Mouse (Mus musculus) MEL (cell line): ENCODE measurements around the gene Pbx2. TPM values are rescaled to one million over a fixed set of nuclear protein-coding genes. Genes with fewer than 3 reads are reported as not detected.

ENCODE experiments used
- DNase-seq: peaks from one replicate; pipeline ENCODE4 v3.0.0; 2011; ENCODE audit warnings: low read depth, low spot score
- H3K27ac ChIP-seq: 2 replicates; pipeline ENCODE4 v1.5.1; 2012; ENCODE audit warnings: low read depth, mild to moderate bottlenecking, control low read depth, low read length, moderate library complexity; ENCODE audit not compliant: control insufficient read depth
- H3K27me3 ChIP-seq, 2 experiments: fragments of 150-350 bp in 1 of 2; sonication (generic) in 1 of 2; 2 replicates each; pipeline ENCODE4 v1.6.1; 2012; ENCODE audit warnings: low read length in 2 of 2, mild to moderate bottlenecking in 2 of 2, improper control_type of control experiment in 1 of 2, moderate library complexity in 1 of 2; ENCODE audit not compliant: insufficient read depth in 2 of 2, control insufficient read depth in 1 of 2
- H3K36me3 ChIP-seq, 2 experiments: 2 replicates each; pipeline ENCODE4 v1.6.1; 2012 to 2014; ENCODE audit warnings: low read length in 2 of 2, improper control_type of control experiment in 1 of 2, inconsistent platforms in 1 of 2, mild to moderate bottlenecking in 1 of 2; ENCODE audit not compliant: insufficient read depth in 2 of 2, control insufficient read depth in 1 of 2
- H3K4me1 ChIP-seq, 2 experiments: fragments of 150-350 bp in 1 of 2; sonication (generic) in 1 of 2; 2 replicates each; pipeline ENCODE4 v1.6.1; 2012; ENCODE audit warnings: low read length in 2 of 2, improper control_type of control experiment in 1 of 2, mild to moderate bottlenecking in 1 of 2; ENCODE audit not compliant: insufficient read depth in 2 of 2, control insufficient read depth in 1 of 2
- H3K4me3 ChIP-seq, 2 experiments: fragments of 150-350 bp in 1 of 2; sonication (generic) in 1 of 2; 2 replicates each; pipeline ENCODE4 v1.5.1; 2012; ENCODE audit warnings: low read depth in 2 of 2, low read length in 2 of 2, mild to moderate bottlenecking in 2 of 2, moderate library complexity in 2 of 2, control low read depth in 1 of 2, improper control_type of control experiment in 1 of 2; ENCODE audit not compliant: control insufficient read depth in 1 of 2, insufficient read depth in 1 of 2
- H3K79me2 ChIP-seq: 2 replicates; pipeline ENCODE4 v1.6.1; 2012; ENCODE audit warnings: mild to moderate bottlenecking, low read length, moderate library complexity; ENCODE audit not compliant: control insufficient read depth, poor library complexity, insufficient read depth
- H3K9ac ChIP-seq: 2 replicates; pipeline ENCODE4 v1.6.1; 2012; ENCODE audit warnings: low read depth, mild to moderate bottlenecking, control low read depth, low read length, moderate library complexity; ENCODE audit not compliant: control insufficient read depth, poor library complexity, severe bottlenecking
- H3K9me3 ChIP-seq: fragments of 150-350 bp; sonication (generic); replicated peaks from 2 replicates; pipeline ENCODE4 v1.6.1; 2012; ENCODE audit warnings: mild to moderate bottlenecking, low read length, improper control_type of control experiment, moderate library complexity; ENCODE audit not compliant: insufficient read depth
- CHD1 ChIP-seq: IDR thresholded peaks from 2 replicates; pipeline ENCODE4 v1.6.1; 2012; ENCODE audit warnings: low read depth, mild to moderate bottlenecking, inconsistent platforms, low read length, improper control_type of control experiment
- CHD2 ChIP-seq: IDR thresholded peaks from 2 replicates; pipeline ENCODE4 v1.6.1; 2011; ENCODE audit warnings: low read length, improper control_type of control experiment
- ETS1 ChIP-seq: IDR thresholded peaks from 2 replicates; pipeline ENCODE4 v1.6.1; 2012; ENCODE audit warnings: low read depth, mild to moderate bottlenecking, inconsistent platforms, low read length, improper control_type of control experiment, moderate library complexity
- GATA1 ChIP-seq: IDR thresholded peaks from 2 replicates; pipeline ENCODE4 v1.6.1; 2011; ENCODE audit warnings: low read depth, low read length, improper control_type of control experiment
- MAZ ChIP-seq: IDR thresholded peaks from 2 replicates; pipeline ENCODE4 v1.6.1; 2012; ENCODE audit warnings: low read depth, mild to moderate bottlenecking, inconsistent platforms, low read length, improper control_type of control experiment
- MEF2A ChIP-seq: IDR thresholded peaks from 2 replicates; pipeline ENCODE4 v1.6.1; 2014; ENCODE audit warnings: low read depth, mild to moderate bottlenecking, inconsistent platforms, low read length, improper control_type of control experiment; ENCODE audit not compliant: poor library complexity, insufficient replicate concordance, severe bottlenecking; ENCODE audit errors: extremely low read depth
- NRF1 ChIP-seq: IDR thresholded peaks from 2 replicates; pipeline ENCODE4 v1.6.1; 2014; ENCODE audit warnings: low read depth, mild to moderate bottlenecking, inconsistent platforms, low read length, improper control_type of control experiment, moderate library complexity; ENCODE audit not compliant: poor library complexity, insufficient read depth, severe bottlenecking
- POLR2A ChIP-seq, 2 experiments: IDR thresholded peaks; 2 replicates each; pipeline ENCODE4 v1.6.1; 2011 to 2012; ENCODE audit warnings: low read length in 2 of 2, mild to moderate bottlenecking in 2 of 2, control low read depth in 1 of 2, improper control_type of control experiment in 1 of 2, low read depth in 1 of 2, moderate library complexity in 1 of 2; ENCODE audit not compliant: control insufficient read depth in 1 of 2, insufficient read depth in 1 of 2, poor library complexity in 1 of 2
- POLR2AphosphoS2 ChIP-seq: IDR thresholded peaks from 2 replicates; pipeline ENCODE4 v1.6.1; 2011; ENCODE audit warnings: low read length, improper control_type of control experiment
- POLR2AphosphoS5 ChIP-seq: IDR thresholded peaks from 2 replicates; pipeline ENCODE4 v1.6.1; 2012; ENCODE audit warnings: low read depth, borderline replicate concordance, mild to moderate bottlenecking, inconsistent platforms, low read length, moderate library complexity, mixed read lengths
- RAD21 ChIP-seq: IDR thresholded peaks from 2 replicates; pipeline ENCODE4 v1.6.1; 2011; ENCODE audit warnings: mild to moderate bottlenecking, low read depth, low read length, improper control_type of control experiment
- RCOR1 ChIP-seq: IDR thresholded peaks from 2 replicates; pipeline ENCODE4 v1.6.1; 2012; ENCODE audit warnings: low read depth, mild to moderate bottlenecking, inconsistent platforms, low read length, improper control_type of control experiment
- SMC3 ChIP-seq: IDR thresholded peaks from 2 replicates; pipeline ENCODE4 v1.6.1; 2011; ENCODE audit warnings: low read depth, low read length, improper control_type of control experiment
- TAL1 ChIP-seq: IDR thresholded peaks from 2 replicates; pipeline ENCODE4 v1.6.1; 2012; ENCODE audit warnings: mild to moderate bottlenecking, inconsistent platforms, low read length, moderate library complexity, mixed read lengths
- TCF12 ChIP-seq: IDR thresholded peaks from 2 replicates; pipeline ENCODE4 v1.6.1; 2014; ENCODE audit warnings: low read depth, mild to moderate bottlenecking, inconsistent platforms, low read length, improper control_type of control experiment, moderate library complexity
- UBTF ChIP-seq: IDR thresholded peaks from 2 replicates; pipeline ENCODE4 v1.6.1; 2012; ENCODE audit warnings: low read depth, mild to moderate bottlenecking, inconsistent platforms, low read length, improper control_type of control experiment, moderate library complexity, borderline replicate concordance; ENCODE audit not compliant: insufficient read depth
- USF2 ChIP-seq, 2 experiments: IDR thresholded peaks; 2 replicates each; pipeline ENCODE4 v1.6.1; 2011 to 2012; ENCODE audit warnings: improper control_type of control experiment in 2 of 2, low read length in 2 of 2, borderline replicate concordance in 1 of 2, inconsistent platforms in 1 of 2, low read depth in 1 of 2, mild to moderate bottlenecking in 1 of 2; ENCODE audit not compliant: insufficient read depth in 1 of 2
- ZMIZ1 ChIP-seq: IDR thresholded peaks from 2 replicates; pipeline ENCODE4 v1.6.1; 2012; ENCODE audit warnings: low read depth, mild to moderate bottlenecking, inconsistent platforms, low read length, improper control_type of control experiment, moderate library complexity
- polyA plus RNA-seq, 2 experiments: library from polyadenylated mRNA; stranded (reverse) in 1 of 2; unstranded in 1 of 2; fragments of >175 nt in 1 of 2; fragments of >200 nt in 1 of 2; gene quantifications; 2 replicates each; pipeline versions ENCODE4 v1.2.1 to v1.2.4; 2012; ENCODE audit warnings: low replicate concordance in 2 of 2, low read depth in 1 of 2; ENCODE audit not compliant: insufficient read length in 2 of 2, insufficient read depth in 1 of 2, missing spikeins in 1 of 2
- total RNA-seq: library from RNA; depleted of rRNA; stranded (reverse); fragments of 300-350 nt; gene quantifications from 2 replicates; pipeline ENCODE4 v1.2.3, GENCODE M21; 2012

Gene Pbx2
- total and polyA plus RNA-seq, 3 experiments, result 40.3 to 76.7 TPM; not detected in 1

DNA sequence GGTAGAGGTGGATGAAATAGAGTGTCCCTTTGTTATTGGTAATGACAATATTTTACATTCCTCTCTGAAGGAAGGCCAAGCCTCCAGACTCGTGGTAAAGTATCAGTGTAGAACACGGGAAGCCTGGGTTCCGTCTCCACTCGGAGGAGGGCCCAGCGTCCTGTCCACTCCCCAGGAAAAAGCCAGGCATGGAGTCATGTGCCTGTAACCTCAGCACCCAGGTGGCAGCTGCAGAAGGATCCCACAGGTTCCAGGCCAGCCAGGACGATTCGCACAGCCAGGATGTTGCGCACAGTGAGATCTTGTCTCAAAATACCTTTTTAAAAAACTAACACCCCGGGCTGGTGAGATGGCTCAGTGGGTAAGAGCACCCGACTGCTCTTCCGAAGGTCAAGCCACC lies 27.7 kb upstream of the Pbx2 start:
- H3K4me1 ChIP-seq, result peaks cover 7 to 18% of the 10 kb centered on the region in 2 experiments
- H3K36me3 ChIP-seq, result peaks cover 0 to 10% of the 10 kb centered on the region in 2 experiments; a peak in 2 of 4 replicates
- H3K9ac ChIP-seq, result no peak overlapping the region
- H3K79me2 ChIP-seq, result no peaks in the 10 kb centered on the region
- no peaks in the 10 kb centered on the region for H3K9me3 ChIP-seq
- peaks cover 0 to 4% of the 10 kb centered on the region in 2 experiments; a peak in 2 of 4 replicates for H3K27me3 ChIP-seq
- no peak overlapping the region for H3K4me3 ChIP-seq
- H3K27ac ChIP-seq, result no peak overlapping the region
- no peak for TF ChIP-seq POLR2AphosphoS5
- TF ChIP-seq MEF2A, result no peak
- TF ChIP-seq CHD2, result no peak
- TF ChIP-seq TCF12, result no peak
- no peak for TF ChIP-seq MAZ
- no peak for TF ChIP-seq USF2 (IDR thresholded peaks at IDR 0.05; ENCODE audit: borderline replicate concordance in 1 of 2, insufficient read depth in 1 of 2, low read depth in 1 of 2, low read length in 2 of 2)
- no peak for TF ChIP-seq POLR2AphosphoS2
- TF ChIP-seq, all 39 proteins: peak for 0
- DNase-seq, result no peak

DNA sequence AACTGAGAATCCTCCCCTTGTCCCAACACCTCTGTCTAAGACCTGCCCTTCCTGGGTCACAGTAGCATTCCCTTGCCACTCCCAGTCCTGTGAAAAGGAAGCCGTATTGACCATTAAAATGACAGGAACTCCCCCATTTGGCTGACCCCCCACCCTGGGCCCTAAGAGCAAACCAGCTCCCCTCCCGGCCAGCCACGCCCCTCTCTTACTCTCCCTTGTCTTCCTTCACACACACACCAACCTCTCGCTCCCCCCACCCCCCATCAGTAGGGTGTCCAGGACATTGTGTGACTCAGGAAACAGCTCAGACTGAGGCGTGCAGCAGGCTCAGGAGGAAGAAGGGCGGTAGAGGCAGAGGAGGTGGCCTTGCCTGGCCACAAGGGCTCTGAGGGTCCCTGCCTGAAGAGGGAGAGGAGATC lies 27.1 kb upstream of the Pbx2 start, which contains the start of gene Notch4:
TSS of gene Notch4 (plus strand) at position 266 of the 419 bp plus-strand sequence.
- H3K27me3 ChIP-seq, result peaks cover 0 to 4% of the 10 kb centered on the region in 2 experiments; a peak in 2 of 4 replicates
- H3K27ac ChIP-seq, result no peak within 1 kb of the TSS
- no peak for TF ChIP-seq POLR2A (IDR thresholded peaks at IDR 0.05; ENCODE audit: control insufficient read depth in 1 of 2, insufficient read depth in 1 of 2, low read depth in 1 of 2, low read length in 2 of 2, poor library complexity in 1 of 2)
- TF ChIP-seq ETS1, result no peak
- no peak for TF ChIP-seq NRF1
- no peak for TF ChIP-seq UBTF
- no peak for TF ChIP-seq RCOR1
- TF ChIP-seq, all 39 proteins: peak for 0
- Histone ChIP-seq H3K9me3 (no peaks in the 10 kb centered on the region), H3K4me1 (peaks cover 7 to 18% of the 10 kb centered on the region in 2 experiments), H3K36me3 (peaks cover 0 to 10% of the 10 kb centered on the region in 2 experiments; a peak in 2 of 4 replicates), H3K79me2 (no peaks in the 10 kb centered on the region), H3K4me3 (no peak within 1 kb of the TSS), H3K9ac (no peak within 1 kb of the TSS)
- DNase-seq, result no peak

DNA sequence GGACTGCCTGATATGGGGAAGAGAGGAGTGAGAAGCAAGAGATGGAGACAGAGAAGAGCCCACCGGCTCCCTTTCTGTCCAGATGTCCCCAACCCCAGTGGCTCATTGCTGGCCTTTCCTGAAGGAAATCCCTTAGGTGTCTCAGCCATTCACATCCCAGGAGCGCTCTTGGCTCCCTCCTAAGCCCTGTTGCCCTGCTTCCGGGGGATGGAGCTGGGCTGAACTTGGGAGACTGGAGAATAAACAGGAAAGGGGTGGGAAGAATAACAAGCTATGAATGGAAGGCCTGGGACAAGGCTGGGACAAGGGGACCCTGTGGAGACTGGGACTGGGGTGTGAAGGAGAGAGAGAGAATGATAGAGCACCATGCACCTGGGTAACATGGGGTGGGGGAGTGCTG lies 26.3 kb upstream of the Pbx2 start:
- Histone ChIP-seq H3K9me3 (no peaks in the 10 kb centered on the region), H3K4me3 (no peak overlapping the region), H3K9ac (no peak overlapping the region), H3K27ac (no peak overlapping the region), H3K36me3 (peaks cover 0 to 8% of the 10 kb centered on the region in 2 experiments; a peak in 2 of 4 replicates), H3K27me3 (peaks cover 0 to 4% of the 10 kb centered on the region in 2 experiments; a peak in 2 of 4 replicates), H3K79me2 (no peaks in the 10 kb centered on the region), H3K4me1 (peaks cover 4 to 14% of the 10 kb centered on the region in 2 experiments)
- no peak for DNase-seq
- TF ChIP-seq SMC3, result no peak
- no peak for TF ChIP-seq GATA1
- TF ChIP-seq CHD1, result no peak
- no peak for TF ChIP-seq RAD21
- no peak for TF ChIP-seq TAL1
- TF ChIP-seq ZMIZ1, result no peak
- TF ChIP-seq MAZ, result no peak
- TF ChIP-seq RCOR1, result no peak
